Mouse (Mus musculus): ENCODE results near the gene Vipr2.
A peak's percentile ranks its signal among the peaks of the same experiment; 100 is the strongest.

Vipr2 gene

GRCm38 (mm10) chr12:116097166-116097565 lies 19.6 kb downstream of the Vipr2 start:
- DNase-seq (ENCODE audit: low read depth, low spot score), result no peak

- no peak for DNase-seq (ENCODE audit: low read depth, low spot score)
Measured at GRCm38 (mm10) chr12:116101945-116102344, 24.4 kb downstream of the Vipr2 start.

GRCm38 (mm10) chr12:116109451-116110353 lies 32.2 kb downstream of the Vipr2 start:
- DNase-seq (ENCODE audit: low read depth, low spot score), result peak; percentile 17

GRCm38 (mm10) chr12:116111007-116111694 lies 33.6 kb downstream of the Vipr2 start:
- DNase-seq (ENCODE audit: low read depth, low spot score), result no peak

GRCm38 (mm10) chr12:116115781-116116180 lies 38.3 kb downstream of the Vipr2 start:
- DNase-seq (ENCODE audit: low read depth, low spot score), result no peak

- no peak for DNase-seq (ENCODE audit: low read depth, low spot score)
Measured at GRCm38 (mm10) chr12:116116455-116116854, 38.9 kb downstream of the Vipr2 start.

- DNase-seq (ENCODE audit: low read depth, low spot score), result no peak
Measured at GRCm38 (mm10) chr12:116117352-116117929, 39.9 kb downstream of the Vipr2 start.

- no peak for DNase-seq (ENCODE audit: low read depth, low spot score)
Measured at GRCm38 (mm10) chr12:116119001-116119400, 41.5 kb downstream of the Vipr2 start.

GRCm38 (mm10) chr12:116123786-116124185 lies 46.3 kb downstream of the Vipr2 start:
- no peak for DNase-seq (ENCODE audit: low read depth, low spot score)

GRCm38 (mm10) chr12:116130936-116131335 lies 53.4 kb downstream of the Vipr2 start:
- DNase-seq (ENCODE audit: low read depth, low spot score), result no peak

GRCm38 (mm10) chr12:116132909-116133308 lies 55.4 kb downstream of the Vipr2 start:
- DNase-seq (ENCODE audit: low read depth, low spot score), result no peak

- DNase-seq (ENCODE audit: low read depth, low spot score), result no peak
Measured at GRCm38 (mm10) chr12:116135906-116136305, 58.4 kb downstream of the Vipr2 start.

- DNase-seq (ENCODE audit: low read depth, low spot score), result no peak
Measured at GRCm38 (mm10) chr12:116138322-116139205, 61.0 kb downstream of the Vipr2 start.

- DNase-seq (ENCODE audit: low read depth, low spot score), result no peak
Measured at GRCm38 (mm10) chr12:116140605-116141004, 63.1 kb downstream of the Vipr2 start.

- no peak for DNase-seq (ENCODE audit: low read depth, low spot score)
Measured at GRCm38 (mm10) chr12:116141816-116142215, 64.3 kb downstream of the Vipr2 start.

- no peak for DNase-seq (ENCODE audit: low read depth, low spot score)
Measured at GRCm38 (mm10) chr12:116142464-116142863, 64.9 kb downstream of the Vipr2 start.

GRCm38 (mm10) chr12:116145246-116145645 lies 67.7 kb downstream of the Vipr2 start:
- DNase-seq (ENCODE audit: low read depth, low spot score), result no peak

GRCm38 (mm10) chr12:116145686-116146085 lies 68.2 kb downstream of the Vipr2 start:
- DNase-seq (ENCODE audit: low read depth, low spot score), result no peak

GRCm38 (mm10) chr12:116146996-116147634 lies 69.6 kb downstream of the Vipr2 start:
- no peak for DNase-seq (ENCODE audit: low read depth, low spot score)

GRCm38 (mm10) chr12:116152866-116153428 lies 75.4 kb downstream of the Vipr2 start:
- DNase-seq (ENCODE audit: low read depth, low spot score), result no peak
